Mouse (Mus musculus) forebrain, postnatal 0 days (tissue): ENCODE measurements around the gene Gm10337. TPM values are rescaled to one million over a fixed set of nuclear protein-coding genes. Genes with fewer than 3 reads are reported as not detected.

ENCODE experiments used
- ATAC-seq: fragments of 200-750 bp; cut with Nextera tagmentation; 2 replicates; pipeline ENCODE4 v1.8.0; 2017; ENCODE audit warnings: mild to moderate bottlenecking, moderate library complexity
- DNase-seq: peaks from one replicate; pipeline ENCODE4 v3.0.0-alpha.2; 2015
- H3K27ac ChIP-seq: fragments of 300-500 bp; sonication (generic); 2 replicates; pipeline ENCODE4 v1.5.1; 2014; ENCODE audit warnings: low read depth, mild to moderate bottlenecking, antibody characterized with exemption, low read length, moderate library complexity, mixed read lengths
- H3K27me3 ChIP-seq: fragments of 300-500 bp; sonication (generic); 2 replicates; pipeline ENCODE4 v1.6.1; 2014; ENCODE audit warnings: mild to moderate bottlenecking, low read length, mixed read lengths; ENCODE audit not compliant: insufficient read depth
- H3K36me3 ChIP-seq: fragments of 300-500 bp; sonication (generic); 2 replicates; pipeline ENCODE4 v1.6.1; 2014; ENCODE audit warnings: mild to moderate bottlenecking, moderate library complexity; ENCODE audit not compliant: insufficient read depth
- H3K4me1 ChIP-seq: fragments of 300-500 bp; sonication (generic); 2 replicates; pipeline ENCODE4 v1.6.1; 2014; ENCODE audit warnings: antibody characterized with exemption; ENCODE audit not compliant: insufficient read depth
- H3K4me2 ChIP-seq: fragments of 300-500 bp; sonication (generic); 2 replicates; pipeline ENCODE4 v1.6.1; 2014; ENCODE audit warnings: low read depth, mild to moderate bottlenecking, moderate library complexity
- H3K4me3 ChIP-seq: fragments of 300-500 bp; sonication (generic); 2 replicates; pipeline ENCODE4 v1.5.1; 2014; ENCODE audit warnings: low read depth, low read length, mixed read lengths
- H3K9ac ChIP-seq: fragments of 300-500 bp; sonication (generic); 2 replicates; pipeline ENCODE4 v1.6.1; 2014; ENCODE audit warnings: mild to moderate bottlenecking
- H3K9me3 ChIP-seq: fragments of 300-500 bp; sonication (generic); 2 replicates; pipeline ENCODE4 v1.6.1; 2016; ENCODE audit warnings: low read length
- CTCF ChIP-seq: sonication (generic); IDR thresholded peaks from 2 replicates; pipeline ENCODE4 v1.5.1; 2016; ENCODE audit warnings: antibody characterized with exemption, control low read depth, low read depth
- WGBS: fragments of 180-500 bp; shearing (Covaris S2); extraction: QIAGEN DNeasy Blood & Tissue Kit; methylation state at CpG from one replicate; pipeline ENCODE4 v1.1.7; 2014; 5-methylcytosine and 5-hydroxymethylcytosine counted together
- polyA plus RNA-seq: library from polyadenylated mRNA; unstranded; fragments of >200 nt; fragmentation: Nextera tagmentation; extraction: Ambion mirVana; gene quantifications from 2 replicates; pipeline ENCODE4 v1.2.1, GENCODE M21; 2015
- total RNA-seq: library from RNA; depleted of rRNA; stranded (reverse); fragments of >200 nt; gene quantifications from 2 replicates; pipeline ENCODE4 v1.2.3, GENCODE M21; 2014

Gm10337 gene
- total and polyA plus RNA-seq, 2 experiments from 2014 or later, result 4.2 TPM; not detected in 1

GRCm38 (mm10) chr15:102510590-102511284, 7.2 kb downstream of the Gm10337 start:
- Histone ChIP-seq H3K4me1 (peaks cover 33% of the 10 kb centered on the region), H3K27ac (peak overlapping the region; percentile 96), H3K36me3 (peaks cover 12% of the 10 kb centered on the region), H3K9ac (peak overlapping the region; percentile 83), H3K9me3 (no peaks in the 10 kb centered on the region), H3K4me2 (peak overlapping the region; percentile 88), H3K4me3 (peak overlapping the region; percentile 66), H3K27me3 (no peaks in the 10 kb centered on the region)
- DNase-seq (peak; percentile 91), ATAC-seq (peak; percentile 96)
- WGBS, result 3% methylated on average over 34 of the region's 34 CpGs
- TF ChIP-seq CTCF, result no peak; the same call in 1 of the 2 replicates

- H3K27me3 ChIP-seq, result no peaks in the 10 kb centered on the region
- WGBS, result 19% methylated on average over 6 of the region's 6 CpGs
- DNase-seq, result no peak
- peak overlapping the region; percentile 96 for H3K27ac ChIP-seq
- H3K9me3 ChIP-seq, result no peaks in the 10 kb centered on the region
- H3K4me2 ChIP-seq, result peak overlapping the region; percentile 88
- peak overlapping the region; percentile 83; the same call in 1 of the 2 replicates for H3K9ac ChIP-seq
- TF ChIP-seq CTCF, result no peak
- H3K4me1 ChIP-seq, result peaks cover 34% of the 10 kb centered on the region
- peaks cover 11% of the 10 kb centered on the region; the same call in 1 of the 2 replicates for H3K36me3 ChIP-seq
- H3K4me3 ChIP-seq, result peak overlapping the region; percentile 66
- no peak for ATAC-seq
Measured at GRCm38 (mm10) chr15:102511285-102511833, 7.8 kb downstream of the Gm10337 start.

GRCm38 (mm10) chr15:102512010-102512409, 8.5 kb downstream of the Gm10337 start:
- H3K4me2 ChIP-seq, result no peak overlapping the region; the same call in 1 of the 2 replicates
- ATAC-seq (no peak), DNase-seq (no peak)
- no peaks in the 10 kb centered on the region for H3K27me3 ChIP-seq
- no peaks in the 10 kb centered on the region for H3K9me3 ChIP-seq
- no peak for TF ChIP-seq CTCF
- H3K36me3 ChIP-seq, result peaks cover 9% of the 10 kb centered on the region; the same call in 1 of the 2 replicates
- WGBS, result 35% methylated on average over 5 of the region's 5 CpGs
- peak overlapping the region; percentile 96 for H3K27ac ChIP-seq
- no peak overlapping the region for H3K4me3 ChIP-seq
- H3K9ac ChIP-seq, result peak overlapping the region; percentile 18; the same call in 1 of the 2 replicates
- H3K4me1 ChIP-seq, result peaks cover 34% of the 10 kb centered on the region

- no peaks in the 10 kb centered on the region for H3K9me3 ChIP-seq
- peaks cover 4% of the 10 kb centered on the region; the same call in 1 of the 2 replicates for H3K36me3 ChIP-seq
- H3K4me1 ChIP-seq, result peaks cover 34% of the 10 kb centered on the region
- no peak overlapping the region; the same call in 1 of the 2 replicates for H3K9ac ChIP-seq
- no peak overlapping the region for H3K4me2 ChIP-seq
- no peaks in the 10 kb centered on the region for H3K27me3 ChIP-seq
- DNase-seq, result no peak
- no peak for ATAC-seq
- no peak overlapping the region for H3K4me3 ChIP-seq
- H3K27ac ChIP-seq, result 0 out of 2 replicates have a peak overlapping the region, but pooled peaks have one; percentile 96
- TF ChIP-seq CTCF, result no peak
Measured at GRCm38 (mm10) chr15:102512471-102512870, 8.9 kb downstream of the Gm10337 start.

GRCm38 (mm10) chr15:102513004-102513403, 9.5 kb downstream of the Gm10337 start:
- 82% methylated on average over 3 of the region's 3 CpGs for WGBS

GRCm38 (mm10) chr15:102515261-102515660, 11.7 kb downstream of the Gm10337 start:
- H3K4me1 ChIP-seq, result peaks cover 26% of the 10 kb centered on the region
- TF ChIP-seq CTCF, result no peak
- no peaks in the 10 kb centered on the region for H3K36me3 ChIP-seq
- no peaks in the 10 kb centered on the region for H3K9me3 ChIP-seq
- WGBS, result 86% methylated on average over 2 of the region's 2 CpGs
- H3K9ac ChIP-seq, result no peak overlapping the region
- DNase-seq (no peak), ATAC-seq (no peak)
- H3K27ac ChIP-seq, result no peak overlapping the region
- H3K27me3 ChIP-seq, result no peaks in the 10 kb centered on the region
- peak overlapping the region; percentile 75; the same call in 1 of the 2 replicates for H3K4me3 ChIP-seq
- H3K4me2 ChIP-seq, result peak overlapping the region; percentile 73

More at GRCm38 (mm10) chr15:102513004-102513403, 9.5 kb downstream of the Gm10337 start:
- Histone ChIP-seq H3K9ac (no peak overlapping the region), H3K36me3 (no peaks in the 10 kb centered on the region; the same call in 1 of the 2 replicates), H3K27me3 (no peaks in the 10 kb centered on the region), H3K4me2 (no peak overlapping the region), H3K4me1 (peaks cover 34% of the 10 kb centered on the region), H3K9me3 (no peaks in the 10 kb centered on the region), H3K4me3 (no peak overlapping the region), H3K27ac (no peak overlapping the region)
- ATAC-seq (no peak), DNase-seq (no peak)
- no peak for TF ChIP-seq CTCF

- Histone ChIP-seq H3K4me1 (peaks cover 25% of the 10 kb centered on the region), H3K27ac (peak overlapping the region; percentile 96), H3K9me3 (no peaks in the 10 kb centered on the region), H3K4me3 (peak overlapping the region; percentile 75), H3K9ac (peak overlapping the region; percentile 79), H3K36me3 (peaks cover 2% of the 10 kb centered on the region; the same call in 1 of the 2 replicates), H3K4me2 (peak overlapping the region; percentile 73), H3K27me3 (no peaks in the 10 kb centered on the region)
- ATAC-seq, result no peak
- DNase-seq, result no peak
- TF ChIP-seq CTCF, result no peak
- WGBS, result 34% methylated on average over 4 of the region's 4 CpGs
Measured at GRCm38 (mm10) chr15:102515791-102516190, 12.3 kb downstream of the Gm10337 start.
